Mouse (Mus musculus) ES-Bruce4 (cell line): ENCODE results near the gene Cpa2.

Source experiments
- CTCF ChIP-seq: IDR thresholded peaks from one replicate; pipeline ENCODE4 v1.8.1; 2011; ENCODE audit warnings: low read depth, low read length
- EP300 ChIP-seq: IDR thresholded peaks from 2 replicates; pipeline ENCODE4 v1.6.1; 2011; ENCODE audit warnings: low read depth, low read length; ENCODE audit not compliant: insufficient read depth
- POLR2A ChIP-seq: IDR thresholded peaks from one replicate; pipeline ENCODE4 v1.8.1; 2011; ENCODE audit warnings: low read length; ENCODE audit not compliant: insufficient read depth

GRCm38 (mm10) chr6:30580841-30581176 is 39.4 kb downstream of the Cpa2 start:
- TF ChIP-seq CTCF (no peak), POLR2A (no peak), EP300 (no peak)
